Mouse (Mus musculus) olfactory bulb, adult 2 months (tissue): Measurements from ENCODE around the gene Micall1.

Source experiments
- CTCF ChIP-seq: fragments of 200-500 bp; IDR thresholded peaks from 2 replicates; pipeline ENCODE4 v1.5.1; 2012; ENCODE audit warnings: low read depth, mild to moderate bottlenecking, low read length, moderate library complexity; ENCODE audit not compliant: insufficient read depth
- POLR2A ChIP-seq: fragments of 200-500 bp; IDR thresholded peaks from 2 replicates; pipeline ENCODE4 v1.6.1; 2012; ENCODE audit warnings: mild to moderate bottlenecking, low read depth, low read length, moderate library complexity; ENCODE audit not compliant: insufficient read depth

GRCm38 (mm10) chr15:79075658-79076365 lies 32.9 kb upstream of the Micall1 start:
- TF ChIP-seq CTCF (no peak), POLR2A (no peak)
